Mouse (Mus musculus): ENCODE measurements at regions not wholly inside any gene's neighbourhood (a gene's known extent, or its start where the extent isn't known, plus 50 kb on each side); places are given as distances from the start of the nearest gene placed in this dataset.

DNA sequence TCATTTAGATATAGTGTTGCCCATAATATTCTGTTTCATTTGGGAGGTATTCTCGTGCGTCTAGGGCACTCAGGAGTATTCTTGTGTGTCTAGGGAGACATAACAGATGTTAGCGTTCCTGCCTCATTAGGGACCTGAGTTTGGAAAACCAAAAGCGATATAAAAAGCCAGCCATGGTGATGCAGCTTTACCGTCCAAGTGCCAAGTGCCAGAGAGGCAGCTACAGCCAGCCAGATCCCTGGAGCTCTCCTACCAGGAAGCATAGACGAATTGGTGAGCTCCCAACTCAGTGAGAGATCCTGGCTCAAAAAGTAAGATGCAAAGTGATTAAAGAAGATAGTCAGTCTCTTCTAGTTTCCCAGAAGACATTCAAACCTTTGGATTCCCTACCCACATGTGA, 308.3 kb upstream of the Sox9 start:
- H3K27ac ChIP-seq (ENCODE audit: insufficient read depth, low read length): no peak overlapping the region
- no peaks in the 10 kb centered on the region for H3K27me3 ChIP-seq (ENCODE audit: control insufficient read depth, insufficient read depth, low read length)
- no peak for DNase-seq (ENCODE audit: low read depth in 1 of 2, low spot score in 2 of 2)
- no peaks in the 10 kb centered on the region for H3K4me1 ChIP-seq (ENCODE audit: control insufficient read depth, insufficient read depth, insufficient read length)
- no peaks in the 10 kb centered on the region for H3K36me3 ChIP-seq (ENCODE audit: control insufficient read depth, insufficient read depth, low read length)
- no peak overlapping the region for H3K4me3 ChIP-seq (ENCODE audit: extremely low read depth, insufficient read depth, insufficient read length)
- 80% methylated on average over 6 of the region's 6 CpGs for WGBS
- TF ChIP-seq CTCF (IDR thresholded peaks at IDR 0.05; ENCODE audit: extremely low read depth, insufficient read depth, insufficient read length, insufficient replicate concordance): no peak
- TF ChIP-seq POLR2A (IDR thresholded peaks at IDR 0.05; ENCODE audit: low read depth, low read length): no peak

DNA sequence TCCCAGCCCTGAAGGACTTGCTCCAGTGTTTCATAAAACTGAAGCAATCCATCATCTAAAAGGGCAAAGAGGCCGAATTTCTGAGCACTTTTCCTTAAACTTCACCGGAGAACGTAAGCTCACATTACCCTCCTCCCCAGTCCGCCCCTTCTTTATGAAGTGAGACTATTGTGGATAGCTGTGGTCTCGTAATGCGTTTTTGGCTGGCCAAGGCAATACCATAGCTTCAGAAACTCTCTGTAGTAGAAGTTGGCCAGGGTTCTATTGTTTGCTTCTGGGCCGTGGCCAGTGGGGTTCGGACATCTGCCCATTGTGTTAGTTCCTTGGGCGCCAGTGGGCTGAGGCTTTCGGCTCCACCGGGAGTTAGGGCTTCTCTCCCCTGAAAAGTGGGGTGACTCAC, 301.7 kb upstream of the Sox9 start:
- H3K27ac ChIP-seq (ENCODE audit: insufficient read depth, low read length): no peak overlapping the region

DNA sequence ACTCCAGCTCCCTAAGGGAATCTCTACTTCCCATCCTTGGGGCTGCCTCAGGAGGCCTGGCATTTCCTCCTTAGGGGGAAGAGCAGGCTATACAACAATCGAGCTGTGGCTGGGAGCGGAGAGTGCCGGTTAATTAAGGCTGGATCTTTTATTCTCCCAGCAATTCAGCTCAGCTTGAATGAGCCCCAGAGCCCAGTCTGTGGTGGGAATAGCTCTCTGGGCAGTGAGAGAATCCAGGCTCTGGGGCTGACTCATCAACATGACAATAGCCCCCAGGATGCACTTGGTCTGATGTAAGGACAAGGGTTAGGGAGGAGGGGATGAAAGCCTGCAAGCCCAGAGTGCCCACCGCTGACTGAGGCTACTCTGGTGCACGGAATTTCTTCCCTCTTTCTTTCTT, 280.2 kb upstream of the Sox9 start:
- Histone ChIP-seq H3K27me3 (ENCODE audit: control insufficient read depth, insufficient read depth, low read length) (no peaks in the 10 kb centered on the region), H3K4me1 (ENCODE audit: control insufficient read depth, insufficient read depth, insufficient read length) (no peaks in the 10 kb centered on the region), H3K27ac (ENCODE audit: insufficient read depth, low read length) (no peak overlapping the region), H3K36me3 (ENCODE audit: control insufficient read depth, insufficient read depth, low read length) (no peaks in the 10 kb centered on the region), H3K4me3 (ENCODE audit: extremely low read depth, insufficient read depth, insufficient read length) (no peak overlapping the region)
- 24% methylated on average over 5 of the region's 5 CpGs for WGBS
- TF ChIP-seq POLR2A (IDR thresholded peaks at IDR 0.05; ENCODE audit: low read depth, low read length): no peak
- no peak for TF ChIP-seq CTCF (IDR thresholded peaks at IDR 0.05; ENCODE audit: extremely low read depth, insufficient read depth, insufficient read length, insufficient replicate concordance)
- no peak for DNase-seq (ENCODE audit: low read depth in 1 of 2, low spot score in 2 of 2)

More for the DNA sequence above, 301.7 kb upstream of the Sox9 start:
- Histone ChIP-seq H3K36me3 (ENCODE audit: control insufficient read depth, insufficient read depth, low read length) (no peaks in the 10 kb centered on the region), H3K4me3 (ENCODE audit: extremely low read depth, insufficient read depth, insufficient read length) (no peak overlapping the region), H3K27me3 (ENCODE audit: control insufficient read depth, insufficient read depth, low read length) (no peaks in the 10 kb centered on the region), H3K4me1 (ENCODE audit: control insufficient read depth, insufficient read depth, insufficient read length) (no peaks in the 10 kb centered on the region)
- TF ChIP-seq POLR2A (IDR thresholded peaks at IDR 0.05; ENCODE audit: low read depth, low read length) (no peak), CTCF (IDR thresholded peaks at IDR 0.05; ENCODE audit: extremely low read depth, insufficient read depth, insufficient read length, insufficient replicate concordance) (no peak)
- 82% methylated on average over 11 of the region's 11 CpGs for WGBS
- DNase-seq (ENCODE audit: low read depth in 1 of 2, low spot score in 2 of 2): no peak

DNA sequence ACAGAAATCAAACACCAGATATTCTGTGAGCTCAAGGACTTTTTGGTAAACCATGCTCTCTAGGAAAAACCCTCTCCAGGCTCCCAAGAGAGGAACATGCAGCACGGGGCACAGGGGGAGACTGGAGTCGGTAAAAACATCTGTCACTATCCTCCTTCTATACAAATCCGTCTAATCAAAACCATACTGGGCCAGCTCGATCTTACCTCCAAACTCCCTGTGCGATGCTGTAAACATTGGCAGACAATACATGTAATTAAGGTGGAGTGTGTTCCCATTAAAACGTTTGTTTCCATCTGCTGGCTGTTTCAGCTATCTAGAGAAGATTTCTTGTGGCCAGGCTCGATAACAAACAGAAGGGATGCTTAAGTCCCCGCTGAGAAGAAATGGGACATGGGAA, 262.9 kb upstream of the Sox9 start:
- H3K4me1 ChIP-seq (ENCODE audit: control insufficient read depth, insufficient read depth, insufficient read length): no peaks in the 10 kb centered on the region
- H3K27me3 ChIP-seq (ENCODE audit: control insufficient read depth, insufficient read depth, low read length): no peaks in the 10 kb centered on the region
- 84% methylated on average over 8 of the region's 8 CpGs for WGBS
- TF ChIP-seq POLR2A (IDR thresholded peaks at IDR 0.05; ENCODE audit: low read depth, low read length): no peak
- no peak for TF ChIP-seq CTCF (IDR thresholded peaks at IDR 0.05; ENCODE audit: extremely low read depth, insufficient read depth, insufficient read length, insufficient replicate concordance)
- no peak overlapping the region for H3K4me3 ChIP-seq (ENCODE audit: extremely low read depth, insufficient read depth, insufficient read length)
- no peaks in the 10 kb centered on the region for H3K36me3 ChIP-seq (ENCODE audit: control insufficient read depth, insufficient read depth, low read length)
- H3K27ac ChIP-seq (ENCODE audit: insufficient read depth, low read length): no peak overlapping the region
- no peak for DNase-seq (ENCODE audit: low read depth in 1 of 2, low spot score in 2 of 2)

DNA sequence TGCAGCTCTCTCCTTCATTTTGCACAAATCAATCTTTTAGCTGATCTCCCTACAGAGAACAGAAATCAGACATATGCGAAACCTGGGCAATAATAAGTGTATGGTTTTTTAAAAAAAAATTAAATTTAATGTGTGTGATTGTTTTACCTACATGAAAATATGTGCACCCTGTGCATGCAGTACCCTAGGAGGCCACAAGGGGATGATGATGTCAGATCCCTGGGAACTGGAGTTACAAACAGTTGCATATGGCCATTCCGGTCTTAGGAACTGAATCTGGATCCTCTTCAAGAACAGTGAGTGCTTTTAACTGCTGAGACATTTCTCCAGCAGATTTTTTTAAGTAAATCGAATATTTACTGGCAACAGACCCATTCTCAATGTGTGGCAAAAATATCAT, 257.0 kb upstream of the Sox9 start:
- H3K36me3 ChIP-seq (ENCODE audit: control insufficient read depth, insufficient read depth, low read length): no peaks in the 10 kb centered on the region
- H3K4me3 ChIP-seq (ENCODE audit: extremely low read depth, insufficient read depth, insufficient read length): no peak overlapping the region
- no peak overlapping the region for H3K27ac ChIP-seq (ENCODE audit: insufficient read depth, low read length)
- H3K4me1 ChIP-seq (ENCODE audit: control insufficient read depth, insufficient read depth, insufficient read length): no peaks in the 10 kb centered on the region
- H3K27me3 ChIP-seq (ENCODE audit: control insufficient read depth, insufficient read depth, low read length): no peaks in the 10 kb centered on the region
- TF ChIP-seq CTCF (IDR thresholded peaks at IDR 0.05; ENCODE audit: extremely low read depth, insufficient read depth, insufficient read length, insufficient replicate concordance) (no peak), POLR2A (IDR thresholded peaks at IDR 0.05; ENCODE audit: low read depth, low read length) (no peak)
- 79% methylated on average over 3 of the region's 3 CpGs for WGBS
- DNase-seq (ENCODE audit: low read depth in 1 of 2, low spot score in 2 of 2): no peak

DNA sequence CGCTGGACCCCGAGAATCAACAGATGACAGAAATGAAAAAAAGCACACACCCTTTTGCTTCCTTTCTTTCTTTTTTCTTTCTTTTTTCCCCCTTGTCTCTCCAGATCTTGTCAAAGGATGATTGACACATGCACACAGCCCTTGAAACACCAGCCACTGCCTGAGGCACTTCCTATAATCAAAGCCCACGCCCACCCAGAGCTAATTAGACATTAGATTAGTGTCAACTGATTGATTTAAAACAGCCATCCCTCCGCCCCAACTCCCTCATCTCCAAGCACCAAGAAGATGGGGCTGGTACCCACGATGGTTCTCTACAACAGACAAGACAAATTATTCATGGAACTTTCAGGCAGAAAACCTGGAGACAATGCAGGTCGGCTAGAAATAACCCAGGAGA, 239.5 kb upstream of the Sox9 start:
- TF ChIP-seq CTCF (IDR thresholded peaks at IDR 0.05; ENCODE audit: extremely low read depth, insufficient read depth, insufficient read length, insufficient replicate concordance) (no peak), POLR2A (IDR thresholded peaks at IDR 0.05; ENCODE audit: low read depth, low read length) (no peak)
- Histone ChIP-seq H3K36me3 (ENCODE audit: control insufficient read depth, insufficient read depth, low read length) (no peaks in the 10 kb centered on the region), H3K4me3 (ENCODE audit: extremely low read depth, insufficient read depth, insufficient read length) (no peak overlapping the region), H3K4me1 (ENCODE audit: control insufficient read depth, insufficient read depth, insufficient read length) (no peaks in the 10 kb centered on the region), H3K27me3 (ENCODE audit: control insufficient read depth, insufficient read depth, low read length) (no peaks in the 10 kb centered on the region), H3K27ac (ENCODE audit: insufficient read depth, low read length) (no peak overlapping the region)
- DNase-seq (ENCODE audit: low read depth in 1 of 2, low spot score in 2 of 2): no peak
- 68% methylated on average over 6 of the region's 6 CpGs for WGBS

DNA sequence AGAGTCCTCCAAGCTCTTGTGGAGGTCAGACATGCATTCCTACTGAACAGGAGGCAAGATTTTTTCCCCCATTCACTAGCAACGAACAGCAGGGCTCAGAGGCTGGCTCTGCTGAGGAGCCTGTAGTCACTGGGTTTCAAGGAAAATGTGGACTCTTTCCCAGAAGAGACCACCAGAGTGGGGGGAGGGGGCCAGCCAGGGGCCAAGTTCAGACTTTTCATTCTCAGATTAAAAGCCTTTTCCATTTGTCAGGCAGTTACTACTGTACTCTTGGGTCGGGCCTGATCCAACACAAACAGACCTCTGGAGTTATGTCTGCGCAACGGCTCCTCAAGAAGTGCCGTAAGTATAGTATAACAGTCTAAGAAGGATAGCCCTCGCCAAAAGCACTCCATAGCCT, 238.6 kb upstream of the Sox9 start:
- Histone ChIP-seq H3K27me3 (ENCODE audit: control insufficient read depth, insufficient read depth, low read length) (no peaks in the 10 kb centered on the region), H3K4me1 (ENCODE audit: control insufficient read depth, insufficient read depth, insufficient read length) (no peaks in the 10 kb centered on the region), H3K4me3 (ENCODE audit: extremely low read depth, insufficient read depth, insufficient read length) (no peak overlapping the region), H3K36me3 (ENCODE audit: control insufficient read depth, insufficient read depth, low read length) (no peaks in the 10 kb centered on the region), H3K27ac (ENCODE audit: insufficient read depth, low read length) (no peak overlapping the region)
- TF ChIP-seq POLR2A (IDR thresholded peaks at IDR 0.05; ENCODE audit: low read depth, low read length): no peak
- no peak for TF ChIP-seq CTCF (IDR thresholded peaks at IDR 0.05; ENCODE audit: extremely low read depth, insufficient read depth, insufficient read length, insufficient replicate concordance)
- 86% methylated on average over 6 of the region's 6 CpGs for WGBS
- no peak for DNase-seq (ENCODE audit: low read depth in 1 of 2, low spot score in 2 of 2)

All from spleen, adult 2 months (tissue).